Mouse (Mus musculus) CH12.LX (cell line): ENCODE data around the gene Etl4. TPM values are rescaled to one million over a fixed set of nuclear protein-coding genes. Genes with fewer than 3 reads are reported as not detected.

Experiments used
- DNase-seq: peaks from one replicate; pipeline ENCODE4 v3.0.0-alpha.2; 2013; ENCODE audit errors: extremely low read depth
- H3K27ac ChIP-seq: 2 replicates; pipeline ENCODE4 v1.5.1; 2012; ENCODE audit warnings: low read depth, mild to moderate bottlenecking, control low read depth, moderate library complexity; ENCODE audit not compliant: insufficient read depth
- H3K27me3 ChIP-seq: replicated peaks from 2 replicates; pipeline ENCODE3; 2012; ENCODE audit warnings: inconsistent platforms
- H3K36me3 ChIP-seq, 2 experiments: replicated peaks in 1 of 2; 2 replicates each; pipeline versions ENCODE3 to v1.6.1; 2012; ENCODE audit warnings: inconsistent platforms in 1 of 2, low read length in 1 of 2, mild to moderate bottlenecking in 1 of 2, mixed read lengths in 1 of 2, moderate library complexity in 1 of 2; ENCODE audit not compliant: control insufficient read depth in 1 of 2, insufficient read depth in 1 of 2
- H3K4me1 ChIP-seq, 2 experiments: 2 replicates each; pipeline ENCODE4 v1.6.1; 2012; ENCODE audit warnings: inconsistent platforms in 1 of 2, moderate library complexity in 1 of 2; ENCODE audit not compliant: insufficient read depth in 2 of 2, control insufficient read depth in 1 of 2
- H3K4me2 ChIP-seq: 2 replicates; pipeline ENCODE4 v1.6.1; 2012; ENCODE audit warnings: low read depth, mild to moderate bottlenecking, control low read depth; ENCODE audit not compliant: poor library complexity, insufficient read depth, severe bottlenecking
- H3K4me3 ChIP-seq, 3 experiments: fragments of 150-350 bp in 1 of 3; sonication (generic) in 1 of 3; replicated peaks in 1 of 3; 2 replicates each; pipeline versions ENCODE3 to v1.5.1; 2011 to 2012; ENCODE audit warnings: low read depth in 2 of 3, low read length in 2 of 3, mild to moderate bottlenecking in 2 of 3, moderate library complexity in 2 of 3, control low read depth in 1 of 3, improper control_type of control experiment in 1 of 3, inconsistent platforms in 1 of 3, mixed read lengths in 1 of 3; ENCODE audit not compliant: poor library complexity in 1 of 3
- H3K79me2 ChIP-seq: replicated peaks from 2 replicates; pipeline ENCODE4 v1.6.1; 2012; ENCODE audit warnings: mild to moderate bottlenecking, moderate library complexity; ENCODE audit not compliant: control insufficient read depth, poor library complexity, insufficient read depth, severe bottlenecking; ENCODE audit errors: extremely low read depth
- H3K9ac ChIP-seq: 2 replicates; pipeline ENCODE4 v1.6.1; 2012; ENCODE audit warnings: low read depth, mild to moderate bottlenecking, control low read depth, moderate library complexity; ENCODE audit not compliant: insufficient read depth
- H3K9me3 ChIP-seq: replicated peaks from 2 replicates; pipeline ENCODE3; 2012; ENCODE audit warnings: low read length, inconsistent platforms, mixed read lengths
- E2F4 ChIP-seq: IDR thresholded peaks from 2 replicates; pipeline ENCODE4 v1.6.1; 2011; ENCODE audit warnings: low read depth, low read length, improper control_type of control experiment; ENCODE audit not compliant: insufficient replicate concordance
- ELF1 ChIP-seq: IDR thresholded peaks from 2 replicates; pipeline ENCODE4 v1.6.1; 2014; ENCODE audit warnings: low read depth, mild to moderate bottlenecking, inconsistent platforms, low read length, improper control_type of control experiment
- ETS1 ChIP-seq: conservative IDR thresholded peaks from 2 replicates; pipeline ENCODE4 v1.6.1; 2012; ENCODE audit warnings: low read depth, mild to moderate bottlenecking, inconsistent platforms, low read length, improper control_type of control experiment, moderate library complexity
- GABPA ChIP-seq: IDR thresholded peaks from 2 replicates; pipeline ENCODE4 v1.6.1; 2012; ENCODE audit warnings: low read depth, low read length, improper control_type of control experiment, inconsistent platforms; ENCODE audit not compliant: insufficient replicate concordance
- IRF4 ChIP-seq: IDR thresholded peaks from 2 replicates; pipeline ENCODE4 v1.6.1; 2014; ENCODE audit warnings: low read depth, mild to moderate bottlenecking, inconsistent platforms, low read length, improper control_type of control experiment
- JUND ChIP-seq: conservative IDR thresholded peaks from 2 replicates; pipeline ENCODE4 v1.6.1; 2011; ENCODE audit warnings: low read depth, low read length, improper control_type of control experiment
- KAT2A ChIP-seq: IDR thresholded peaks from 2 replicates; pipeline ENCODE4 v1.6.1; 2012; ENCODE audit warnings: low read length, improper control_type of control experiment, inconsistent platforms; ENCODE audit not compliant: insufficient replicate concordance
- MAFK ChIP-seq: IDR thresholded peaks from 2 replicates; pipeline ENCODE4 v1.6.1; 2011; ENCODE audit warnings: low read length, improper control_type of control experiment; ENCODE audit not compliant: insufficient replicate concordance
- MAX ChIP-seq: IDR thresholded peaks from 2 replicates; pipeline ENCODE4 v1.6.1; 2011; ENCODE audit warnings: low read length, improper control_type of control experiment
- MAZ ChIP-seq: IDR thresholded peaks from 2 replicates; pipeline ENCODE4 v1.6.1; 2012; ENCODE audit warnings: low read depth, mild to moderate bottlenecking, inconsistent platforms, low read length, improper control_type of control experiment, moderate library complexity
- MEF2A ChIP-seq: IDR thresholded peaks from 2 replicates; pipeline ENCODE4 v1.6.1; 2014; ENCODE audit warnings: low read depth, mild to moderate bottlenecking, inconsistent platforms, low read length, improper control_type of control experiment, borderline replicate concordance
- MXI1 ChIP-seq: IDR thresholded peaks from 2 replicates; pipeline ENCODE4 v1.6.1; 2011; ENCODE audit warnings: mild to moderate bottlenecking, low read depth, low read length, improper control_type of control experiment
- MYC ChIP-seq: IDR thresholded peaks from 2 replicates; pipeline ENCODE4 v1.6.1; 2011; ENCODE audit warnings: low read depth, mild to moderate bottlenecking, improper control_type of control experiment, low read length
- NELFE ChIP-seq: IDR thresholded peaks from 2 replicates; pipeline ENCODE4 v1.6.1; 2011; ENCODE audit warnings: low read depth, low read length, improper control_type of control experiment
- POLR2A ChIP-seq: IDR thresholded peaks from 2 replicates; pipeline ENCODE4 v1.6.1; 2011; ENCODE audit warnings: low read depth, mild to moderate bottlenecking, improper control_type of control experiment, low read length
- POLR2AphosphoS2 ChIP-seq: IDR thresholded peaks from 2 replicates; pipeline ENCODE4 v1.6.1; 2011; ENCODE audit warnings: low read depth, low read length, improper control_type of control experiment
- RAD21 ChIP-seq: IDR thresholded peaks from 2 replicates; pipeline ENCODE4 v1.6.1; 2011; ENCODE audit warnings: low read depth, mild to moderate bottlenecking, low read length, improper control_type of control experiment, moderate library complexity
- RCOR1 ChIP-seq: conservative IDR thresholded peaks from 2 replicates; pipeline ENCODE4 v1.6.1; 2012; ENCODE audit warnings: low read depth, mild to moderate bottlenecking, inconsistent platforms, low read length, improper control_type of control experiment
- SMC3 ChIP-seq: IDR thresholded peaks from 2 replicates; pipeline ENCODE4 v1.6.1; 2011; ENCODE audit warnings: low read depth, low read length, improper control_type of control experiment
- TCF12 ChIP-seq: IDR thresholded peaks from 2 replicates; pipeline ENCODE4 v1.6.1; 2014; ENCODE audit warnings: low read depth, mild to moderate bottlenecking, inconsistent platforms, low read length, improper control_type of control experiment
- USF2 ChIP-seq: conservative IDR thresholded peaks from 2 replicates; pipeline ENCODE4 v1.6.1; 2011; ENCODE audit warnings: low read depth, low read length, improper control_type of control experiment
- ZC3H11A ChIP-seq: IDR thresholded peaks from 2 replicates; pipeline ENCODE4 v1.6.1; 2012; ENCODE audit warnings: low read depth, mild to moderate bottlenecking, inconsistent platforms, low read length, improper control_type of control experiment
- ZKSCAN1 ChIP-seq: IDR thresholded peaks from 2 replicates; pipeline ENCODE4 v1.6.1; 2012; ENCODE audit warnings: low read depth, inconsistent platforms, low read length, improper control_type of control experiment, borderline replicate concordance
- ZMIZ1 ChIP-seq: IDR thresholded peaks from 2 replicates; pipeline ENCODE4 v1.6.1; 2012; ENCODE audit warnings: low read depth, mild to moderate bottlenecking, inconsistent platforms, low read length, improper control_type of control experiment
- ZNF384 ChIP-seq: IDR thresholded peaks from 2 replicates; pipeline ENCODE4 v1.6.1; 2012; ENCODE audit warnings: low read depth, low read length, improper control_type of control experiment, inconsistent platforms
- dilution Hi-C: fragments of 300-500 bp; cut with MboI; formaldehyde crosslinking; loops from 2 replicates; pipeline ENCODE4 v1.14.3; 2020; ENCODE audit warnings: low sequenced_read_pairs; ENCODE audit not compliant: extremely low pct_unique_long_range_greater_than_20kb, extremely low pct_ligation_motif_present
- in situ Hi-C: fragments of 300-500 bp; cut with MboI; formaldehyde crosslinking; loops from 3 replicates; pipeline ENCODE4 v1.14.3; 2019; ENCODE audit warnings: low sequenced_read_pairs, low pct_ligation_motif_present, low pct_unique_long_range_greater_than_20kb, mixed read lengths
- polyA plus RNA-seq: library from polyadenylated mRNA; unstranded; fragments of >175 nt; gene quantifications from 2 replicates; pipeline ENCODE4 v1.2.1, GENCODE M21; 2012; ENCODE audit warnings: low read depth; ENCODE audit not compliant: insufficient read length
- total RNA-seq, 2 experiments: library from RNA; depleted of rRNA; stranded (reverse); fragments of 300-350 nt in 1 of 2; fragments of >200 nt in 1 of 2; gene quantifications; 2 replicates each; pipeline ENCODE4 v1.2.3; 2012 to 2014

Gene Etl4
- total and polyA plus RNA-seq, 3 experiments = 7.2 to 18.6 (median 11.7) TPM

- Histone ChIP-seq H3K9me3 (no peaks in the 10 kb centered on the region), H3K4me1 (no peaks in the 10 kb centered on the region), H3K27me3 (no peaks in the 10 kb centered on the region), H3K4me2 (no peak overlapping the region), H3K36me3 (no peaks in the 10 kb centered on the region), H3K79me2 (no peaks in the 10 kb centered on the region), H3K4me3 (no peak overlapping the region), H3K9ac (no peak overlapping the region), H3K27ac (no peak overlapping the region)
- in situ Hi-C loops (no loop called here), dilution Hi-C loops (no loop called here)
- DNase-seq = no peak
- TF ChIP-seq IRF4 (no peak), JUND (no peak), MXI1 (no peak), ETS1 (no peak), ZMIZ1 (no peak), ZNF384 (no peak), USF2 (no peak), ZC3H11A (no peak), ZKSCAN1 (no peak), RCOR1 (no peak), ELF1 (no peak), KAT2A (no peak), TCF12 (no peak), MAZ (no peak), MAX (no peak), RAD21 (no peak), MEF2A (no peak), GABPA (no peak), POLR2AphosphoS2 (no peak), MYC (no peak)
Observed at GRCm38 (mm10) chr2:20450945-20451344, 541.4 kb downstream of the Etl4 start.

GRCm38 (mm10) chr2:20453506-20454206 lies 544.1 kb downstream of the Etl4 start:
- Histone ChIP-seq H3K4me1 (no peaks in the 10 kb centered on the region), H3K9ac (no peak overlapping the region), H3K9me3 (no peaks in the 10 kb centered on the region), H3K36me3 (no peaks in the 10 kb centered on the region), H3K27ac (no peak overlapping the region), H3K79me2 (no peaks in the 10 kb centered on the region), H3K4me2 (no peak overlapping the region), H3K4me3 (no peak overlapping the region), H3K27me3 (no peaks in the 10 kb centered on the region)
- TF ChIP-seq KAT2A (no peak), MYC (no peak), MAFK (no peak), SMC3 (no peak), POLR2AphosphoS2 (no peak), E2F4 (no peak), POLR2A (no peak), ZC3H11A (no peak), NELFE (no peak)
- dilution Hi-C loops = no loop called here
- in situ Hi-C loops = no loop called here
- no peak for DNase-seq
